Mouse (Mus musculus) adrenal gland, adult 18-20 months (tissue): ENCODE measurements around the gene Rcan3. TPM values are rescaled to one million over a fixed set of nuclear protein-coding genes. Genes with fewer than 3 reads are reported as not detected.
A peak's percentile ranks its signal among the peaks of the same experiment; 100 is the strongest.

ENCODE experiments used
- DNase-seq, 2 experiments: peaks; one replicate each; pipeline ENCODE4 v3.0.0; 2021 to 2022; ENCODE audit warnings: low spot score in 2 of 2
- long read RNA-seq, 2 experiments: library from polyadenylated mRNA; stranded (forward); transcript quantifications; one replicate each; pipeline ENCODE4 v2.0.0; 2021
- total RNA-seq, 2 experiments: library from RNA; stranded (reverse); gene quantifications; 1 replicate in 1 of 2; 2 replicates in 1 of 2; pipeline ENCODE4 v1.2.3; 2021

Rcan3 gene
- total RNA-seq: 10 to 100 TPM; 14.2 to 15.3 TPM
- long read RNA-seq, experiment 1, full-length matches to known transcripts: 5 of 8 reads
- long read RNA-seq, experiment 1, partial matches to known transcripts: 0 of 8 reads
- long read RNA-seq, experiment 1, other reads (novel, unspliced or antisense): 3 of 8 reads
- long read RNA-seq, experiment 2, full-length matches to known transcripts: 2 of 10 reads
- long read RNA-seq, experiment 2, partial matches to known transcripts: 0 of 10 reads
- long read RNA-seq, experiment 2, other reads (novel, unspliced or antisense): 8 of 10 reads

GRCm38 (mm10) chr4:135433443-135434394, at the start of gene Rcan3:
TSS of gene Rcan3 (minus strand) at chr4:135433853.
- DNase-seq: peak; percentile 75 to 79

DNA sequence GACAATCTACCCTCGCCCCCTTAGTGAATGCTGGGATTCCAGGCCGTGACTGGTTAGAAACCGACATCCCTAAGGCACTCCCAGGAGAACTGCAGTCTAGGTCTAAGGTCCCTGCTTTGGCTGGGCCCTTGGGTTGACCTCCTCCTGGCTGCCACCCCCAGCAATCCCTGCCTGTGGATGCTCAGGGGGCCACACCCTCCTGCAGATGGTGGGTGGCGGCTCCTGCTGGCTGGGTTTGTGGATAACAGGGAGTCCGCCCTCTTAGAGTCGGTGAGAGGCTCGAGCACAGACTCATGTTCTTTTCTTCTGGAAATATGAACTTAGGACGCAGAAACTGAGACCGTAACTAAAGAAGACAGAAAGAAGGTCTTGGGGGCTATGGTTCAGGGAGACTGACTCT, 46.7 kb upstream of the Rcan3 start:
- no peak for DNase-seq

GRCm38 (mm10) chr4:135477851-135478250, 44.2 kb upstream of the Rcan3 start:
- peak in 1 of 2 experiments; percentile 12 for DNase-seq

- no peak for DNase-seq
Measured at GRCm38 (mm10) chr4:135463406-135463805, 29.8 kb upstream of the Rcan3 start.

DNA sequence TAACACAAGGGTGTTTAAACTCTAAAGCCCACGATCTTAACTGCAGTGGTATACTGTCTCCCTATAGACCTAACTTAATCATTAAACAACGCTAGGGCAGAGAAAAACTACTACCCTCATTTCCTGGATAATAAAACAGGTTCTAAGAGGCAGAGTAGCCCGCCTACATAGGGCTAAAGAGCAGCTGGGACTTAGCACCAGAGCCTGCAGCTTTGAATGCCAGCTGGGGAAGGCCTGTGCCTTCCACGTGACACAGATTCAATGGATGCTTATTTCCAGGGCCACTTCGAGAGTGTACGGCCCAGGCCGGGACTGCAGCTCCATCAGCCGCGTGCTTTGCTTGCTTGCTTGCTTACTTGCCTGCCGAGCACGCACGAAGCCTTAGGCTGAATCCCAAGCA, 19.9 kb upstream of the Rcan3 start:
- no peak for DNase-seq

GRCm38 (mm10) chr4:135453164-135453563, 19.5 kb upstream of the Rcan3 start:
- DNase-seq: no peak

- DNase-seq: no peak
Measured at GRCm38 (mm10) chr4:135451360-135452015, 17.8 kb upstream of the Rcan3 start.

GRCm38 (mm10) chr4:135442473-135442872, 8.8 kb upstream of the Rcan3 start:
- no peak for DNase-seq

DNA sequence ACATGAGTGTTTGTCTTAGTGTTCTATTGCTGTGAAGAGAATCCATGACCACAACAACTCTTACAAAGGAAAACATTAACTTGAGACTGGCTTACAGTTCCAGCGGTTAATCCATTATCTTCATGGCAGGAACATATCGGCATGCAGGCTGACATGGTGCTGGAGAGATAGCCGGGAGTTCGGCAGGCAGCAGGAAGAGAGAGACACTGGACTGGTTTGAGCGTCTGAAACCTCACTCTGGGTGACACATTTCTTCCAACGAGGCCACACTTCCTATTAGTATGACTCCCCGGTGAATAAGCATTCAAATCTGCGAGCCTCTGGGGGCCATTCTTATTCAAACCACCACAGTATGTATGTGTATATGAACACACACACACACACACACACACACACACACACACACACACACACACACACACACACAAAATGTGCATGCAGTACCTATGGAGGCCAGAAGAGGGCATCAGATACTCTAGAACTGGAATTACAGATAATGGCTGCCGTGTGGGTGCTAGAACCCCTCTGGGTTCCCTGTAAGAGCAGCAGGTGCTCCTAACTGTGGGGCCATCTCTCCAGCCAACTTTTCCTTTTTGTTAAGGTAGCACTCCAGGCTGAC, 6.4 kb upstream of the Rcan3 start:
- DNase-seq: no peak

GRCm38 (mm10) chr4:135439188-135439647, 5.6 kb upstream of the Rcan3 start:
- DNase-seq: peak in 1 of 2 experiments; percentile 35

DNA sequence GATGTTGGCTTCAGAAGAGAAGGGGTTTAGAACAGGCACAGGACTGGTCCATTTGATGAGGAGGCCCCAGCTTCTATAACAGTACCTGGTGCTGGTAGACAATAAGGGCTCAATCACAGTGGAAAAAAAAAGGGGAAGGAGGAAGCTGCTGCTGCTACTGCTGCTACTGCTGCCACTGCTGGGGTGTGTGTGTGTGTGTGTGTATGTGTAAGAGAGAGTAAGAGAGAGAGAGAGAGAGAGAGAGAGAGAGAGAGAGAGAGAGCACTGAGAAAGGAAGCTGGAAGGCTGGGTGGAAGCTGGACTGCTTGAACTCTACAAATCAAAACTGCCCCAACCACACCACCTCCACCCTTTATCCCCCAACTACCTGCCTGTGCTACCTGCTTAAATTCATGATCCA, 4.3 kb upstream of the Rcan3 start:
- DNase-seq: no peak

DNA sequence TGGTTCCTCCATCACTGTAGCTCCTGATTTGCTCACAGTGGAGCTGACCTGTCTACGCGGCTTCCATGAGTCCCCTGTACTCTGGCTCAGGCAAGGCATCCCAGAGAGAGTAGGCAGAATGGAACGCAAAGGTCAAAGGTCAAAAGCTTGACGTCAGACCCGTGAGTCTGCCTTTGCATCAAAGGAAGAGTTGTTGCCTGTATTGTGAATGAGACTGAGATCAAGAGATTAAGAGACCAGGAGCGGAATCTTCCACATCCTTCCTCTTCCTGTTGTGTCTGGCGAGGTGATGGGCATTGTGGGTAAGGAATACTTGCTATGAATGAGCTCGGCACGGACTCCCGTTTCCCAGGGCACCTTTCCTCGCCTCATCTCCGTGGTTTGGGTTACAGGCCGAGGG, 2.6 kb upstream of the Rcan3 start:
- DNase-seq: no peak

DNA sequence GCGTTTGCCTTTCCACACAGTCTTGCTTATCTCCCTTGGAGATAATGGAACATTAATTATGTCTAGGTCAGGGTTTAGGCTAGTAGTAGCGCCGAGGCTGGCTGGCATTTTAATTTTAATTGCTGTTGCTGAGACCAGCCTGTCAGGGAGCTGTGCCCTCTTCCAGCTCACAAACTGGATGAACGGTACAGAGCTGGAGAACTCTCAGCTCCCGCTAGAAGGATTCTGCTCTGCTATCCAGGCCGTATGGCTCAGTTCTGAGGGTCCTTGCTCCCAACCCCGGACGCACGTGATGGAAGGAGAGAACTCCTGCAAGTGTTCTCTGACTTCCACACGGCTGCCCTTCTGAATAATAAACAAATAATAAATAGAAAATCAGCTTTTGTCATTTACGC, 739 bp upstream of the Rcan3 start:
- no peak for DNase-seq

GRCm38 (mm10) chr4:135433086-135433442, 589 bp downstream of the Rcan3 start:
- peak in 1 of 2 experiments; percentile 17 for DNase-seq

- DNase-seq: no peak
Measured at GRCm38 (mm10) chr4:135429990-135430760, 3.5 kb downstream of the Rcan3 start.

DNA sequence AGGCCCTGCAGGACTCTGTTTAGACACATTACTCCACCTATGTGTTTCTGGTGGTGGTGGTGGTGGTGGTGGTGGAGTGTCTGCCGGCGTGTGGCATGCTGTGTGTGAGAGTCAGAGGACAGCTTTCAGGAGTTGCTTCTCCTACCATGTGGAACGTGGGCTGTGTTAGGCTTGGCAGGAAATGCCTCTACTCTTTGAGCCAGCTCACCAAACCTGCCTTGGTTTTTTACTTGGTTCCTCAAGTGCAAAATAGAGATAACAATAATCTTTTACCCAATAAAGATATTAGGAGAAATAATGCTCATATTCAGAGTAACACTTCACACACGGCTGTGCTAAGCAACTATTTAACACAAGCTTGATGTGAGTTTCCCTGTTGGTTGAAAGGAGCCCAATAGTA, 4.3 kb downstream of the Rcan3 start:
- no peak for DNase-seq

DNA sequence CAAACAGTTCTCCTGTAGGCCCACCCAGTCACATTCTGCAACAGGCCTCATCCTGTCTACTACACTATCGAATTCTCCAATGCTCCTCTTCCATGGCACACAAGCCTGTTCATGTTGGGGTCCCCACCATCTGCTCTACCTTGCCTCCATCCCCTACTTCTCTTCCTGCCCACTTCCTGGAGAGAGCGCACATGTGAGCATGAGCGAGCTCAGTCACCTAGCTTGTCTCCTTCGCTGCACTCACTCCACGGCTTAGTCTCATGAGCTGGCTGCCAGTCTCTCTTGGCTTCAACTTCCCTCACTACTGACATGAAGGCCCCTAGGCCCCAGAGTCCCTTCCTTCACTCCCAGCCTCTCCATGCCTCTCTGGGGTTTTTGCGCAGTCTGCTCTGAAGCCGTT, 7.1 kb downstream of the Rcan3 start:
- no peak for DNase-seq

DNA sequence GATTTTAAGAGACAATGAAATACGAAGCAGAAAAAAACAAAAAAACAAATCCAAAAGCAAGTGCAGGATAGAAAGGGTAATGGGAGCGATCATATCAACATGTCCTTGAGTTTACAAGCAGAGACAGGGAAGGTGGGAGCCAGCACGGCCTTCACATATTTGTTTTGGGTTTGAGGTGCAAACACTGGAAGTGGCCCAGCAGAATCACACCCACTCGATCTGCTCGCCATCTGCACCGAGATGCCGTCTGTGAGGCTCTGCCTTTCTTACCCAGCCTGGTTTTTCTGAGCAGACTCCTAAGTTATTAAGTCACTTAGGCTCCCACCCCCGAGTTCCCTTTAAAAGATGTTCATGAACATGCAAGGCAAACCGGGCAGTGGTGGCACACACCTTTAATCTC, 8.0 kb downstream of the Rcan3 start:
- DNase-seq: no peak

GRCm38 (mm10) chr4:135420961-135421360, 12.7 kb downstream of the Rcan3 start:
- no peak for DNase-seq

DNA sequence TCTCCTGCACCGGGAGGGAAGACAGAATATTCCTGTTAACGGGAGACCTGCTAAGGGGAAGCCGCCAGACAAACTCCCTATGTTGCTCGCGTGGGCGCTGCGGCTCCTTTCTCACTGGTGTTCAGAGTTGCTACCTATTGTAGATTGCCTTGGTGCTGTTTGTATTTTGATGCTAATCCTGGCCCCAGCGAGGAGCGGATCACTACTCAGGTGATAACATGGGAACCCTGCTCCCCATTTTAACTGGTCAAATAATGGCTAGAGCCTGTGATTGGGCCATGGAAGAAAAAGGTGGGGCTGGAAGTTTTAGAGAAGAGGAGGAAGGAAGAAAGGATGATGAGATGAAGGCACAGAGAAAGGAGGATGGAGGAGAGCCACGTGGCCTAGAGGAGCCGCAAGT, 13.2 kb downstream of the Rcan3 start:
- no peak for DNase-seq
